Mouse (Mus musculus) thymus, postnatal 36 days (tissue): Measurements from ENCODE around the gene Robo1.
"Not testable (repeated sequence)": the region's sequence is repeated elsewhere in the genome, so short reads cannot be mapped to it uniquely, and the experiment has no call there.

Source experiments
- DNase-seq, 2 experiments: peaks; one replicate each; pipeline ENCODE4 v3.0.0; 2022; ENCODE audit warnings: mixed read lengths in 2 of 2

Robo1 gene

DNA sequence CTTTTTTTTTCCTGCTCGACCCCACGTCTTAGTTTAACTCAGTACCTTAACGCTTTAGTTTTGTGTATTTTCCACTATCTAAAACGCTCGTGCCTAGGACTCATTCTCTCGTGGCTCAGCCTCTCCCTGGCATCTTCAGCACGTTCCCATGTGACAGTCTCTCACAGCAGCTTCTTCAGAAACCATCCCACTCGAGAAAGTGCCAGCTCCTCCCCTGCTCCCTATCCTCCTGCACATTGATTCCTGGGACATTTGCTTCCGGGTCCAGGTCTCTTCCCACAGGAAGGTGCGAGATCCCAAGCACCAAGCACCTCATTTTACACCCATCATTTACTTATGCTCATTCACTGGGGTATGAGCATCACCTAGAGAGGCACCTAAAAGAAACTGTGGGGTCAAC lies 150.0 kb downstream of the Robo1 start:
- no peak for DNase-seq

DNA sequence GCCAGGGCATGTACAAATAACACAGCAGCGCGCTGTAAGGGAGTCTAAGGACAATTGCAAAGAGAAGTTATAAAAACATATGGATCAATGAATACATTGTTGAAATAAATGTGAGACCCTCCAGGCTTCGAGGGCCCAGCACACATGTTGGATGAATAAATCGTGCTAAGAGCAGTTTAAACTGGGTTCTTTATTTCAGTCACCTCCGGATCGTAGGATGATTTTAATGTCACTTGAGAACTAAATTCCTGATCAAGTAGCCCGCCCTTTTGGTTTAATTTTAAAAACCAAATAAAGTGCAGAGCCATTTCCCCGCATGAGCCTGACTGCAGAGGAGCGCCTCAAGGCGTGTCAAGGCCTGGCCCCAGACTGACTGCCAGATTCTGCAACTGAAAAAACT lies 150.5 kb downstream of the Robo1 start:
- no peak for DNase-seq

DNA sequence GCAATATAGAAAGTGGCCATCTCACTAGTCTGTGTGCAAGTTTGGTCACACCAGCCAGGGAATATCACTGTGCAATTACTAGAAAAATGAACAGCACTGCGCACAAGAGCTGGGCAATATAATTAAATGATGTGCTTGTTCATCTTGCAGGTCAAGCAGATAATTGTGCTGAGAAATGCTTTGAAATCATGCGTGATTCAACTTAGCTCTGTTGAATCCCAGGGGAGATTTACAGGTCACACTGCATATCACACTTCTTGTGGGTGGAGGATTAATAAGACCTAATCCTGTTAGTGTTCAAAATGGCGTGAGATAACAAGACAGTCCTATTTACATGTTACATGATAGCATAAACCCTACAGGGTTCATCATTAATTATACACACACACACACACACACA lies 157.6 kb downstream of the Robo1 start:
- no peak for DNase-seq

DNA sequence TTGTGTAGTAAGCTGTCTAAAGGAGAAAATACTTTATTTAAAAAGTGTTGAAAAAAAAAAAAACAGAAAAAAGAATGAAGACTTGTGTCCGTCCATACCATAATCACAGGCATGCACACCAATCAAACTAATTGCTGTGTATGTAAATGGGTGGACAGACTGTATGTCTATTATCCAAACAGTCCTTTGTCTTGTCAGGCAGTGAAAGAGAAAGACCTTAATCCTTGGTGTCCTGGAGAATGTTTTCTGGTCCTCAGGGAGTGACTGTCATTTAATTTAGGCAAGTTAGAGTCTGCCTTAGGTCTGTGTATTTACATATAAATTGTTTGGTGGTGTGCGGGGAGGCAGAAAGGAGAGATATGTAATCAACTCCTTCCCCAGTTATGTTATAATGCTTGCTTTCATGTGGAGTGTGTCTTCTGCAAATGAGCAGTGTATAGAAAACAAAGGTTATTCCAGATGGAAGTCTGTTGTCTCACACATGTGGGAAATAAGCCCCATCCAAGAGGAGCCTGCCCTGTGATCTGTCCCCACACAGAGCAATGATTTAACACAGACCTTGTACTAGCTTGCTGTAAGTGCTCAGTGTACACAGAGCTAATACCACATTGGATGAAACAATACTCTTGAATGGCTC lies 162.0 kb downstream of the Robo1 start:
- no peak for DNase-seq

- DNase-seq: no peak
These were observed 202.7 kb downstream of the Robo1 start for GRCm38 (mm10) chr16:72510716-72511199.

DNA sequence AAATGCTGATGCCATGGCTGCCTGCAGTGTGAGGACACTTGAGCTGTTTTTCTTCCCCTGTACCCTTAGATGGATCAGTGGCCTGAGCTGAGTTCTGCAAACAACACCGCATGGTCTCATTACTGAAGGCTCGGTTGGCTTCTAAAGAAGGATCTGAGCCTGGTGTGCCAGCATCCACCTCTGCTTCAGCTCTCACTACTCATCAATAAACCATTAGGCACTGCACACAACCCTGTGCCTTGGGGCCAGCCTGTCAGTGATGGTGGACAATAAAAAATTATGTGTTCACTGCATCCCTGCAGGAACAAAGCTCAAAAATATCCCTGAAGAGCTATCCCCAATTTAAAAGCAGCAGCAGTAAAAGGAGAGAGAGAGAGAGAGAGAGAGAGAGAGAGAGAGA lies 223.2 kb downstream of the Robo1 start:
- DNase-seq: no peak

- no peak for DNase-seq
These were observed 225.9 kb downstream of the Robo1 start for GRCm38 (mm10) chr16:72533900-72534571.

DNA sequence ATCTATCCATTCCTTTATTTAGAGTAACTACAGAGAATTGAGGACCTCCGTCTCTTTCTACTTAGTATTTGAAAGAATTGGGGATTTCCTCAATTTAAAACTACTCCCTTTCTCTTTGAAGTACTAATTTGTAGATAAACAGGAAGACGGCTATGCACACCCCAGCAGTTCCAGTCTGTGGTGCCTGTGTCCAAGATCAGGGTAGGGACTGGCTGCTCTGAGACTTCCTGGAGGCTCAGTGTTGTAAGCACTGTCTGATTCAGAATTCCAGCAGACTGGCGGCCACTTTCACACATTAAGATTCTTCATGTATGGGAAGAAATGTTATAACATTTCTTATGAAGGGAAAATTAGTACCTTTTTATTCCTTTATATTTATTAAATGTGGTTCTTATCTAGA lies 230.1 kb downstream of the Robo1 start:
- no peak for DNase-seq

DNA sequence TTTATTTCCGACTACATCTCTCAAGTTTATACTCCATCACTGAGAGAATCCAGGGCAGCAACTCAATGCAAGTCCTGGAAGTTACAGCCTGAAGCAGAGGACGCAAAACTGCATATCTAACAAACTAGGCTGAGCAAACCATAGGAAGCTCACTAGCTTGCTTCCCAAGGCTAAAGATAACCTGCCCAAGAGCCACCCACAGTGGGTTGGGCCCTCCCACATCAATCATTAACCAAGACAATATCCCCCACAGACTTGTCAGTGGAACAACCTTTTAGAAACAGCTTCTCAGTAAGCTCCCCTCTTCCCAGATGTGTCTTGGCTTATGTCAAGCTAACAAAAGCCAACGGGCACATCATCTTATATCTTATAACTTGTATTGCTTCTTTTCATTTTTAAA lies 235.8 kb downstream of the Robo1 start:
- no peak for DNase-seq

- no peak for DNase-seq
These were observed 236.8 kb downstream of the Robo1 start for GRCm38 (mm10) chr16:72544950-72545349.

DNA sequence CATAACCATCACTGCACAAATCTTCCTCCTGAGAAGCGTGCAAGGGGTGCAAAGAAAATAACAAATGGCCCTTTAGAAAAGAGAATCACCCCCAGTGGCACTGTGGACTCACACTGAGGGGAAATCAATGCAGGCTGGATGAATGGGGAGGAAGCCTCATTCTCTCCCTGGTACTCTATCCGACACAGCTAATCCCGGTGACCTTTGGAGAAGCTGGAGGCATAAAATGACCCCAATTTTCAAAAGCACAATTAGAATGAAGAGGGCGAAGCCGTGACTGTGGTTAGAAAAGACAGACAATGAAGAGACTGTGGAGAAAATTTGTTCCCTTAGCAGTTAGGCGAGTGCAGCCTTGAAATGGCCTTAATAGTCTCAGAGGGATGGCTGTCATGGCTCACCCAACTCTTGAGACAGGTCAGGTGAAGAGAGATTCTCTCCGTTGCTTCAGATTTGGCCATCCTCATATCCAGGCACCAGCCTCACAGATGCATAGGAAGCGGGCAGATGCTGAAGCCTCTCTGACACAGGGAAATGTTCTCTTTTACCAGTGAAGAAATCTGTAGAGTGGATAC lies 243.7 kb downstream of the Robo1 start:
- no peak for DNase-seq

DNA sequence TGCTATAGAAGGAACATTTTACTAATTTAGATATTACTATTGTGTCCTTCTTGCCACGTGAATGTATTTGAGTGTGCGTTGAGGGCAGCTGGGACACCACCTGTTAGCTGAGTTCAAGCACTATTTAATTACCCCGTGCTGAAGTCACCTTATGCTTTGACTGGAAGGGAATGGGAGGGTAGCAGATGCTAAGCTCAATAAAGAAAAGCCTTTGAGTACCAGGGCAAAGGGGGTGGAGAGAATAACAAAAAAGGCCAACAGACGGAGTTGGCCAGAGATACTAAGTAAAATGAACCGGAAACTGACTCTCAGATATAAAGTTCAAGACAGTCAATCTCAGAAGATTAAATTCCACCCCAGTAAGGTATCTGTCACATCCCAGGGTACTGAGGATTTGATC lies 245.6 kb downstream of the Robo1 start:
- DNase-seq: no peak

GRCm38 (mm10) chr16:72562149-72562548 lies 254.0 kb downstream of the Robo1 start:
- DNase-seq: not testable (repeated sequence)

DNA sequence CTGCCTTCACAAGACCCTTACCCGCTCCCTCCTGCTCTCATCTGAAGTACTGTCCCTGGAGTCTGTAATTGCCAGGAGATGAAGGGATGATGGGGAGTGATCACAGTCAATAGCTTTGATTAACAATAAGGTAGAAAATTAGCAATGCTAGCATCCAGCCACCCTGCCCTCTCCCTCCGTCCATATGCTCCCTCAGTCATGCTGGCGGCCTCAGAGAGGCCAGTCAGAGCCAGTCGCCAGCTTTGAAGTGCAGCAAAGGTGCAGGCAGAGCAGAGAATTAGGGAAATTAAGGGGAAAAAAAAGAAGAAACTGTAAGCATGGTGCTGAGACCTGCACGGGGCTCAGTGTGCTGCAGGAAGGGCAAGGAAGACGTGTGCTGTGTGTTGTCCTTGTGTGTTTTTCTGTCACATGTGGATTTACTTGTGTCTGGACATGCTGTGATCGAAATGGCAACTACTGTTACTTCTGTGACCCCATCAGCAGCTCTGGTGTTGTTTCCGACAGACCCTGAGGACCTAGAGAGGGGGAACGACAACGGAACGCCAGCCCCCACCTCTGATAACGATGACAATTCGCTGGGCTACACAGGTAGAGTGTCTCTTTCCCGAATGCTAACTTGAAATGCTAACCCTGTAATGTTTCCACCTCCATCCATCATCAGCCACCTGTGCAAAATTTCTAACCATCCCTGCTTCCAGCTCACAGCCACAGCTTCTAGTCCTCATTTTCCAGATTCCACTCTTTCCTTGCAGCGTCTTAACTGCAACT lies 255.3 kb downstream of the Robo1 start:
- no peak for DNase-seq

GRCm38 (mm10) chr16:72575171-72575570 lies 267.1 kb downstream of the Robo1 start:
- no peak for DNase-seq

GRCm38 (mm10) chr16:72576956-72577355 lies 268.9 kb downstream of the Robo1 start:
- DNase-seq: no peak

DNA sequence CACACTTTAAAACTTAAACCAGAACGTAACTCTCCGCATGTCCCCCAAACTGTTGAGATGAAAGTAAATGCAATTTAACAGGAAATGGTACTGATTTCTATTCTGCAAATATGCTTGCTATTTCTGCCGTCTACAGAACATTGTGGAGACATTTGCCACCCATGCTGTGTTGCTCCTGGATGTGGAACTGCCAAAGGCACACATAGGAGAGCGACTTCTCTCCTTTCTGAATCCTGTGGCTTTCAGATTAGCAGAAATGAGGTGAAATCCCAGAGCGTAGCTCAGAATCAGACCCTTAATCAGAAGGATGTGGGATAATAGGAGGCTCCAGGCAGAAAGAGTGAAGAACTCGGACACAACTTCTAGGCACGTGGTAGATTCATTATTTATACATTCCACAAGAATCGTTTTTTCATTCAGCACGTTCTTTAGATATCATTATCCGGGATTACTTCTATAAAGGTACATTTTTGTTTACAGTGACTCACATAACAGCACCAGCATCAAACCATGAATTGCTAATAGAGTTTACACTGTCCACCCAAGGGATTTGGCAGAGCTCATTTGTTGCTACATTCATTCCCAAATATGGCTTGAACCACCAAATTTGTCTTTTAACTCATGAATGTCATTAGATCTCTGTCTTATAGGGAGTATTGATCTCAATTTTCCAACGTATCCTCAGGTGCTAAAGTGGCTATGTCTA lies 276.5 kb downstream of the Robo1 start:
- DNase-seq: no peak

GRCm38 (mm10) chr16:72585160-72585813 lies 277.2 kb downstream of the Robo1 start:
- no peak for DNase-seq

DNA sequence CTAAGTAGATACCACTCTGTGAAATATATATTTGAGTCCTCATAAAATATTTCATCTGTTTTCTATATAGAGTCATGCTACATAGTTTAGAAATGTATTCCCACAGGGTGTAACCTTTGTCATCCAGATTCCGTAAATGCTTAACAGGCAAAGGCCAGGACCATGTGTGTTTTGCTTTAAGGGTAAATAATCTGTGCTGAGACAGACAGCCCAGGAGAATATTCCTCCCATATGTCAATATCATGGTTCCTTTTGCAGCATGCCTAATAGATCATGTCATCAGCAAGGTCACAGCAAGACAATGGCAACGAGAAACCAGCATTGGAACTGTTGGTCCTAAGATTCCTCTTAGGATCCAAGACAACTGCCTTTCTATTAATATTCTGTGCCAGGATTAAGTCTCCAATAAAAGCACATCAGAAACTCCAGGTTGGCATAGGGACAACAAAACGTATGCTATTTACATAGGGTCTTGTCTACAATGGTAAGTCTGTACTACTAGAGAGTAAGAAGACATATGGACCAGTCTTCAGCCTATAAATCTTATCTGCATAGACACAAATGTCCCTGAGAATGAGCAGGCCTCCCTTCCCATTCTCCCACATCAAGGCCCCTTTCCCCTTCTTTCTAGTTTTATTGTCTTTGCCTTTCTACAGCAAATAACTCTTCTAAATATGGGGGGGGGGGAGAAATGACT lies 279.4 kb downstream of the Robo1 start:
- DNase-seq: no peak

GRCm38 (mm10) chr16:72603487-72604206 lies 295.5 kb downstream of the Robo1 start:
- DNase-seq: no peak

GRCm38 (mm10) chr16:72605066-72605465 lies 297.0 kb downstream of the Robo1 start:
- DNase-seq: peak in 1 of 2 experiments; percentile 2
